Mouse (Mus musculus): ENCODE measurements around the gene Adora2b. TPM values are rescaled to one million over a fixed set of nuclear protein-coding genes. Genes with fewer than 3 reads are reported as not detected.

Gene Adora2b
- polyA plus RNA-seq, 1 experiment from 2014 or later: 12.5 TPM

- no peak for ATAC-seq (ENCODE audit: insufficient number of reproducible peaks, insufficient read depth, low FRiP score, low TSS enrichment)
- Histone ChIP-seq H3K4me3 (no peak overlapping the region), H3K9ac (no peak overlapping the region), H3K4me1 (no peaks in the 10 kb centered on the region), H3K27ac (no peak overlapping the region), H3K9me3 (no peaks in the 10 kb centered on the region), H3K36me3 (no peaks in the 10 kb centered on the region), H3K4me2 (replicated peaks) (no peak overlapping the region), H3K27me3 (no peaks in the 10 kb centered on the region)
- WGBS: 62% methylated on average over 4 of the region's 4 CpGs
Measured at GRCm38 (mm10) chr11:62224797-62225196, 24.0 kb upstream of the Adora2b start.

- no peaks in the 10 kb centered on the region for H3K36me3 ChIP-seq
- 74% methylated on average over 12 of the region's 12 CpGs for WGBS
- H3K4me1 ChIP-seq: no peaks in the 10 kb centered on the region
- no peak overlapping the region for H3K27ac ChIP-seq
- no peak overlapping the region for H3K4me2 ChIP-seq (replicated peaks)
- ATAC-seq (ENCODE audit: insufficient number of reproducible peaks, insufficient read depth, low FRiP score, low TSS enrichment): no peak
- no peak overlapping the region for H3K9ac ChIP-seq
- H3K27me3 ChIP-seq: no peaks in the 10 kb centered on the region
- no peak overlapping the region for H3K4me3 ChIP-seq
- H3K9me3 ChIP-seq: no peaks in the 10 kb centered on the region
Measured at GRCm38 (mm10) chr11:62240631-62241261, 8.0 kb upstream of the Adora2b start.

GRCm38 (mm10) chr11:62243871-62244270 lies 4.9 kb upstream of the Adora2b start:
- WGBS: 91% methylated on average over 8 of the region's 8 CpGs
- no peak for ATAC-seq (ENCODE audit: insufficient number of reproducible peaks, insufficient read depth, low FRiP score, low TSS enrichment)

GRCm38 (mm10) chr11:62244471-62244870 lies 4.3 kb upstream of the Adora2b start:
- Histone ChIP-seq H3K4me1 (peaks cover 3% of the 10 kb centered on the region; the same call in 1 of the 2 replicates), H3K36me3 (no peaks in the 10 kb centered on the region), H3K27ac (no peak overlapping the region), H3K4me2 (replicated peaks) (no peak overlapping the region), H3K27me3 (no peaks in the 10 kb centered on the region), H3K9me3 (no peaks in the 10 kb centered on the region), H3K9ac (no peak overlapping the region), H3K4me3 (no peak overlapping the region)
- WGBS: 80% methylated on average over 4 of the region's 4 CpGs
- ATAC-seq (ENCODE audit: insufficient number of reproducible peaks, insufficient read depth, low FRiP score, low TSS enrichment): no peak

More at GRCm38 (mm10) chr11:62243871-62244270, 4.9 kb upstream of the Adora2b start:
- Histone ChIP-seq H3K9me3 (no peaks in the 10 kb centered on the region), H3K27ac (no peak overlapping the region), H3K4me2 (replicated peaks) (no peak overlapping the region), H3K36me3 (no peaks in the 10 kb centered on the region), H3K4me3 (no peak overlapping the region), H3K4me1 (no peaks in the 10 kb centered on the region; the same call in 1 of the 2 replicates), H3K27me3 (no peaks in the 10 kb centered on the region), H3K9ac (no peak overlapping the region)

GRCm38 (mm10) chr11:62247759-62248400 lies 904 bp upstream of the Adora2b start:
- whole genome bisulfite sequencing: 37% methylated on average over 18 of the region's 18 CpGs
- 0 out of 2 replicates have a peak overlapping the region, but pooled peaks have one; percentile 46 for H3K27ac ChIP-seq
- H3K9ac ChIP-seq: peak overlapping the region; percentile 63
- peak overlapping the region; percentile 68 for H3K4me3 ChIP-seq
- 0 out of 2 replicates have a peak, but pooled peaks cover 9% of the 10 kb centered on the region for H3K27me3 ChIP-seq
- no peaks in the 10 kb centered on the region for H3K9me3 ChIP-seq
- H3K4me1 ChIP-seq: peaks cover 25% of the 10 kb centered on the region
- H3K36me3 ChIP-seq: no peaks in the 10 kb centered on the region
- ATAC-seq (ENCODE audit: insufficient number of reproducible peaks, insufficient read depth, low FRiP score, low TSS enrichment): no peak
- peak overlapping the region; percentile 98 for H3K4me2 ChIP-seq (replicated peaks)

GRCm38 (mm10) chr11:62249266-62250037 lies 668 bp downstream of the Adora2b start:
- Histone ChIP-seq H3K27me3 (0 out of 2 replicates have a peak, but pooled peaks cover 9% of the 10 kb centered on the region), H3K9ac (peak overlapping the region; percentile 63), H3K4me3 (peak overlapping the region; percentile 68), H3K4me2 (replicated peaks) (peak overlapping the region; percentile 98), H3K4me1 (peaks cover 32% of the 10 kb centered on the region), H3K9me3 (no peaks in the 10 kb centered on the region), H3K27ac (no peak overlapping the region), H3K36me3 (no peaks in the 10 kb centered on the region)
- ATAC-seq (ENCODE audit: insufficient number of reproducible peaks, insufficient read depth, low FRiP score, low TSS enrichment): no peak; the same call in 1 of the 2 replicates
- WGBS: 2% methylated on average over 35 of the region's 35 CpGs

- 18% methylated on average over 11 of the region's 11 CpGs for WGBS
- H3K36me3 ChIP-seq: no peaks in the 10 kb centered on the region
- H3K4me3 ChIP-seq: peak overlapping the region; percentile 68
- peaks cover 32% of the 10 kb centered on the region for H3K4me1 ChIP-seq
- 0 out of 2 replicates have a peak, but pooled peaks cover 9% of the 10 kb centered on the region for H3K27me3 ChIP-seq
- peak overlapping the region; percentile 98 for H3K4me2 ChIP-seq (replicated peaks)
- no peak; the same call in 1 of the 2 replicates for ATAC-seq (ENCODE audit: insufficient number of reproducible peaks, insufficient read depth, low FRiP score, low TSS enrichment)
- H3K27ac ChIP-seq: peak overlapping the region; percentile 77
- H3K9me3 ChIP-seq: no peaks in the 10 kb centered on the region
- H3K9ac ChIP-seq: peak overlapping the region; percentile 25; the same call in 1 of the 2 replicates
Measured at GRCm38 (mm10) chr11:62251047-62251446, 2.3 kb downstream of the Adora2b start.

- ATAC-seq (ENCODE audit: insufficient number of reproducible peaks, insufficient read depth, low FRiP score, low TSS enrichment): no peak
- Histone ChIP-seq H3K4me2 (replicated peaks) (no peak overlapping the region), H3K27me3 (0 out of 2 replicates have a peak, but pooled peaks cover 9% of the 10 kb centered on the region), H3K27ac (no peak overlapping the region), H3K4me1 (peaks cover 35% of the 10 kb centered on the region), H3K9ac (no peak overlapping the region), H3K4me3 (no peak overlapping the region), H3K36me3 (no peaks in the 10 kb centered on the region), H3K9me3 (no peaks in the 10 kb centered on the region)
- WGBS: 73% methylated on average over 5 of the region's 5 CpGs
Measured at GRCm38 (mm10) chr11:62253380-62253779, 4.6 kb downstream of the Adora2b start.

GRCm38 (mm10) chr11:62259214-62259613 lies 10.4 kb downstream of the Adora2b start:
- H3K36me3 ChIP-seq: no peaks in the 10 kb centered on the region
- H3K4me1 ChIP-seq: peaks cover 25% of the 10 kb centered on the region
- no peaks in the 10 kb centered on the region for H3K27me3 ChIP-seq
- WGBS: 39% methylated on average over 5 of the region's 5 CpGs
- no peaks in the 10 kb centered on the region for H3K9me3 ChIP-seq
- no peak overlapping the region for H3K9ac ChIP-seq
- no peak overlapping the region for H3K4me2 ChIP-seq (replicated peaks)
- no peak overlapping the region for H3K27ac ChIP-seq
- no peak overlapping the region for H3K4me3 ChIP-seq
- no peak for ATAC-seq (ENCODE audit: insufficient number of reproducible peaks, insufficient read depth, low FRiP score, low TSS enrichment)

- H3K9me3 ChIP-seq: no peaks in the 10 kb centered on the region
- WGBS: 83% methylated on average over 7 of the region's 7 CpGs
- H3K4me3 ChIP-seq: no peak overlapping the region
- no peak overlapping the region for H3K27ac ChIP-seq
- peaks cover 4% of the 10 kb centered on the region; the same call in 1 of the 2 replicates for H3K36me3 ChIP-seq
- no peak for ATAC-seq (ENCODE audit: insufficient number of reproducible peaks, insufficient read depth, low FRiP score, low TSS enrichment)
- no peak overlapping the region for H3K9ac ChIP-seq
- peaks cover 22% of the 10 kb centered on the region for H3K4me1 ChIP-seq
- no peak overlapping the region for H3K4me2 ChIP-seq (replicated peaks)
- H3K27me3 ChIP-seq: no peaks in the 10 kb centered on the region
Measured at GRCm38 (mm10) chr11:62263599-62263998, 14.8 kb downstream of the Adora2b start.

GRCm38 (mm10) chr11:62264018-62264417 lies 15.2 kb downstream of the Adora2b start:
- Histone ChIP-seq H3K27ac (no peak overlapping the region), H3K4me3 (no peak overlapping the region), H3K4me2 (replicated peaks) (no peak overlapping the region), H3K27me3 (no peaks in the 10 kb centered on the region), H3K9ac (no peak overlapping the region), H3K36me3 (peaks cover 4% of the 10 kb centered on the region; the same call in 1 of the 2 replicates), H3K9me3 (no peaks in the 10 kb centered on the region), H3K4me1 (peaks cover 18% of the 10 kb centered on the region)
- no peak for ATAC-seq (ENCODE audit: insufficient number of reproducible peaks, insufficient read depth, low FRiP score, low TSS enrichment)
- 81% methylated on average over 7 of the region's 7 CpGs for WGBS
